ENCODE assay signal across 17 mouse cellular contexts in genomic region chr5:26724491-26724890, GRCm38 (mm10).
"Had no signal": no experiment of that assay in that cellular context is flagged by ENCODE, and none has a peak within 500 bp of the region (broad histone marks: within the 10 kb centered on the region; RNA-seq: fewer than 3 reads in every experiment).

No protein-coding gene starts in this region.

- H3K9me3 ChIP-seq: lung, embryonic 15.5 days; midbrain, embryonic 13.5 days; midbrain, embryonic 15.5 days; neural tube, embryonic 12.5 days; stomach, embryonic 15.5 days had no signal

- H3K27me3 ChIP-seq: lung, embryonic 15.5 days; megakaryocyte, embryonic 14.5 days; midbrain, embryonic 13.5 days; midbrain, embryonic 15.5 days; neural tube, embryonic 12.5 days; stomach, embryonic 15.5 days had no signal

- H3K36me3 ChIP-seq: lung, embryonic 15.5 days; midbrain, embryonic 13.5 days; midbrain, embryonic 15.5 days; neural tube, embryonic 12.5 days; stomach, embryonic 15.5 days had no signal

- H3K27ac ChIP-seq: lung, embryonic 15.5 days; macrophage; midbrain, embryonic 13.5 days; midbrain, embryonic 15.5 days; neural tube, embryonic 12.5 days; stomach, embryonic 15.5 days; stomach, postnatal 0 days had no signal

- H3K4me2 ChIP-seq: lung, embryonic 15.5 days; midbrain, embryonic 11.5 days; midbrain, embryonic 13.5 days; midbrain, embryonic 15.5 days; neural tube, embryonic 12.5 days; stomach, embryonic 15.5 days had no signal

- H3K9ac ChIP-seq: lung, embryonic 15.5 days; midbrain, embryonic 13.5 days; midbrain, embryonic 15.5 days; neural tube, embryonic 12.5 days; stomach, embryonic 15.5 days had no signal

- H3K4me1 ChIP-seq: lung, embryonic 15.5 days; megakaryocyte, embryonic 14.5 days; midbrain, embryonic 13.5 days; midbrain, embryonic 15.5 days; neural tube, embryonic 12.5 days; stomach, embryonic 15.5 days had no signal

- H3K4me3 ChIP-seq: lung, embryonic 15.5 days; megakaryocyte, embryonic 14.5 days; midbrain, embryonic 13.5 days; midbrain, embryonic 15.5 days; neural tube, embryonic 12.5 days; stomach, embryonic 15.5 days had no signal

- ATAC-seq: lung, postnatal 0 days; midbrain, embryonic 13.5 days; midbrain, embryonic 15.5 days had no signal

- DNase-seq: lung, adult 2 months; lung, postnatal 14 days; lung, postnatal 36 days; right cerebral cortex, postnatal 14 days; thymus, adult 2 months; thymus, postnatal 25 days; thymus, postnatal 4 days had no signal
